In genomic region chr2:170048831-170049230, GRCm38 (mm10) we compare ENCODE assay signal across 32 mouse cellular contexts.
"Had no signal": no experiment of that assay in that cellular context is flagged by ENCODE, and none has a peak within 500 bp of the region (broad histone marks: within the 10 kb centered on the region; RNA-seq: fewer than 3 reads in every experiment).

No protein-coding gene starts in this region.

- H3K27ac ChIP-seq: left cerebral cortex, adult 2 months; limb, embryonic 10.5 days; limb, embryonic 12.5 days; limb, embryonic 13.5 days; limb, embryonic 15.5 days; liver, embryonic 13.5 days; liver, embryonic 14.5 days; liver, embryonic 15.5 days; lung, embryonic 15.5 days; macrophage; midbrain, embryonic 10.5 days; midbrain, embryonic 12.5 days; midbrain, embryonic 13.5 days; midbrain, embryonic 15.5 days; neural tube, embryonic 12.5 days had no signal

- H3K4me2 ChIP-seq: limb, embryonic 12.5 days; limb, embryonic 13.5 days; limb, embryonic 15.5 days; liver, embryonic 11.5 days; liver, embryonic 13.5 days; liver, embryonic 15.5 days; lung, embryonic 14.5 days; lung, embryonic 15.5 days; midbrain, embryonic 11.5 days; midbrain, embryonic 12.5 days; midbrain, embryonic 13.5 days; midbrain, embryonic 15.5 days; neural tube, embryonic 12.5 days had no signal

- H3K9ac ChIP-seq: limb, embryonic 12.5 days; limb, embryonic 13.5 days; limb, embryonic 15.5 days; liver, embryonic 13.5 days; liver, embryonic 14.5 days; liver, embryonic 15.5 days; liver, postnatal 0 days; lung, embryonic 14.5 days; lung, embryonic 15.5 days; midbrain, embryonic 12.5 days; midbrain, embryonic 13.5 days; midbrain, embryonic 15.5 days; neural tube, embryonic 12.5 days had no signal

- H3K27me3 ChIP-seq: limb, embryonic 12.5 days; limb, embryonic 13.5 days; limb, embryonic 15.5 days; liver, embryonic 13.5 days; liver, embryonic 15.5 days; lung, embryonic 15.5 days; megakaryocyte, embryonic 14.5 days; midbrain, embryonic 12.5 days; midbrain, embryonic 13.5 days; midbrain, embryonic 15.5 days; neural tube, embryonic 12.5 days had no signal

- H3K36me3 ChIP-seq: limb, embryonic 10.5 days; limb, embryonic 12.5 days; limb, embryonic 13.5 days; limb, embryonic 15.5 days; liver, embryonic 13.5 days; liver, embryonic 15.5 days; lung, embryonic 15.5 days; midbrain, embryonic 10.5 days; midbrain, embryonic 12.5 days; midbrain, embryonic 13.5 days; midbrain, embryonic 15.5 days; neural tube, embryonic 12.5 days had no signal

- DNase-seq: left cerebral cortex, postnatal 4 days; liver; liver, embryonic 13.5 days; liver, postnatal 0 days; lung, adult 18-20 months; lung, adult 2 months; lung, embryonic 14.5 days; lung, postnatal 10 days; lung, postnatal 14 days; lung, postnatal 36 days; lung, postnatal 4 days; midbrain, embryonic 14.5 days had no signal

- H3K9me3 ChIP-seq: limb, embryonic 10.5 days; limb, embryonic 15.5 days; liver, embryonic 15.5 days; lung, embryonic 15.5 days; midbrain, embryonic 15.5 days had no signal

- ATAC-seq: liver, postnatal 0 days; lung, postnatal 0 days; midbrain, embryonic 13.5 days; midbrain, embryonic 15.5 days; midbrain, embryonic 16.5 days had no signal

- H3K4me3 ChIP-seq: left cerebral cortex, adult 2 months; limb, embryonic 10.5 days; limb, embryonic 12.5 days; limb, embryonic 13.5 days; limb, embryonic 15.5 days; liver, embryonic 13.5 days; liver, embryonic 15.5 days; lung, embryonic 15.5 days; megakaryocyte, embryonic 14.5 days; midbrain, embryonic 10.5 days; midbrain, embryonic 12.5 days; midbrain, embryonic 13.5 days; midbrain, embryonic 15.5 days; myocyte; neural tube, embryonic 12.5 days had no signal

- H3K4me1 ChIP-seq: limb, embryonic 10.5 days; limb, embryonic 12.5 days; limb, embryonic 13.5 days; liver, embryonic 13.5 days; liver, embryonic 15.5 days; lung, embryonic 15.5 days; megakaryocyte, embryonic 14.5 days; midbrain, embryonic 10.5 days; midbrain, embryonic 12.5 days; midbrain, embryonic 13.5 days; midbrain, embryonic 15.5 days; neural tube, embryonic 12.5 days had no signal
